Mouse (Mus musculus) left cerebral cortex, postnatal 10 days (tissue): ENCODE measurements around the gene Prr7. TPM values are rescaled to one million over a fixed set of nuclear protein-coding genes. Genes with fewer than 3 reads are reported as not detected.

Source experiments
- DNase-seq, 2 experiments: peaks; one replicate each; pipeline ENCODE4 v3.0.0; 2021 to 2022; ENCODE audit warnings: low spot score in 2 of 2, mixed read lengths in 1 of 2; ENCODE audit errors: extremely low spot score in 1 of 2
- intact Hi-C: fragments of 180-260 bp; cut with DNase I; formaldehyde crosslinking; loops from one replicate; pipeline ENCODE4 v1.15.1; 2025
- total RNA-seq, 2 experiments: library from RNA; stranded (reverse); gene quantifications; 2 replicates each; pipeline ENCODE4 v1.2.3; 2021

The Prr7 gene
- total RNA-seq, 2 experiments from 2014 or later: 91.9 to 103 TPM

- intact Hi-C loops: no loop called here
- DNase-seq: no peak
These were observed 17.5 kb upstream of the Prr7 start for GRCm38 (mm10) chr13:55446483-55447105.

- no peak for DNase-seq
- intact Hi-C loops: no loop called here
These were observed 16.5 kb upstream of the Prr7 start for GRCm38 (mm10) chr13:55447543-55447943.

GRCm38 (mm10) chr13:55448131-55448530, 15.9 kb upstream of the Prr7 start:
- intact Hi-C loops: no loop called here
- DNase-seq: no peak

GRCm38 (mm10) chr13:55449205-55449604, 14.9 kb upstream of the Prr7 start:
- no peak for DNase-seq
- intact Hi-C loops: no loop called here

GRCm38 (mm10) chr13:55449679-55450441, 14.2 kb upstream of the Prr7 start:
- DNase-seq: no peak
- intact Hi-C loops: no loop called here

GRCm38 (mm10) chr13:55450511-55450980, 13.5 kb upstream of the Prr7 start:
- intact Hi-C loops: no loop called here
- DNase-seq: peak; percentile 51 to 67

GRCm38 (mm10) chr13:55451296-55451695, 12.8 kb upstream of the Prr7 start:
- no peak for DNase-seq
- intact Hi-C loops: no loop called here

- intact Hi-C loops: no loop called here
- DNase-seq: peak in 1 of 2 experiments; percentile 56
These were observed 12.1 kb upstream of the Prr7 start for GRCm38 (mm10) chr13:55451785-55452549.

- DNase-seq: no peak
- intact Hi-C loops: no loop called here
These were observed 1.1 kb upstream of the Prr7 start for GRCm38 (mm10) chr13:55462965-55463364.

GRCm38 (mm10) chr13:55463399-55464026, 554 bp upstream of the Prr7 start:
- no peak for DNase-seq
- intact Hi-C loops: no loop called here

- intact Hi-C loops: no loop called here
- peak in 1 of 2 experiments; percentile 53 for DNase-seq
These were observed 1.1 kb downstream of the Prr7 start for GRCm38 (mm10) chr13:55465184-55465583.

GRCm38 (mm10) chr13:55465830-55466440, 1.9 kb downstream of the Prr7 start:
- no peak for DNase-seq
- intact Hi-C loops: no loop called here

GRCm38 (mm10) chr13:55468851-55469560, 4.9 kb downstream of the Prr7 start:
- DNase-seq: peak in 1 of 2 experiments; percentile 73
- intact Hi-C loops: no loop called here

GRCm38 (mm10) chr13:55470372-55470771, 6.3 kb downstream of the Prr7 start:
- DNase-seq: no peak
- intact Hi-C loops: loop anchor here (2.0 kb wide), 1 partner anchor 50 kb away; no protein-coding TSS in a partner anchor

- intact Hi-C loops: loop anchor here (2.0 kb wide), 1 partner anchor 50 kb away; no protein-coding TSS in a partner anchor
- peak; percentile 79 to 91 for DNase-seq
These were observed 7.2 kb downstream of the Prr7 start for GRCm38 (mm10) chr13:55471156-55471818.

GRCm38 (mm10) chr13:55471819-55472131, 7.7 kb downstream of the Prr7 start:
- no peak for DNase-seq
- intact Hi-C loops: loop anchor here (2.0 kb wide), 1 partner anchor 51 kb away; no protein-coding TSS in a partner anchor

- intact Hi-C loops: no loop called here
- DNase-seq: peak in 1 of 2 experiments; percentile 83
These were observed 8.3 kb downstream of the Prr7 start for GRCm38 (mm10) chr13:55472132-55473022.
